Mouse (Mus musculus) embryonic facial prominence, embryonic 11.5 days (tissue): ENCODE data around the gene Vmn1r70. TPM values are rescaled to one million over a fixed set of nuclear protein-coding genes. Genes with fewer than 3 reads are reported as not detected.

Source experiments
- ATAC-seq: fragments of 200-750 bp; cut with Nextera tagmentation; replicated peaks from 2 replicates; pipeline ENCODE4 v1.8.0; 2017; ENCODE audit warnings: low read depth; ENCODE audit not compliant: insufficient number of reproducible peaks, low FRiP score, low TSS enrichment
- DNase-seq: peaks from one replicate; pipeline ENCODE4 v3.0.0-alpha.2; 2015; ENCODE audit warnings: low spot score
- H3K27ac ChIP-seq: fragments of 300-500 bp; sonication (generic); replicated peaks from 2 replicates; pipeline ENCODE4 v1.5.1; 2014; ENCODE audit warnings: mild to moderate bottlenecking, low read depth, low read length, control low read depth
- H3K27me3 ChIP-seq: fragments of 300-500 bp; sonication (generic); 2 replicates; pipeline ENCODE4 v1.6.1; 2014; ENCODE audit warnings: mild to moderate bottlenecking, low read length, moderate library complexity, mixed read lengths; ENCODE audit not compliant: control insufficient read depth, insufficient read depth
- H3K36me3 ChIP-seq: fragments of 300-500 bp; sonication (generic); replicated peaks from 2 replicates; pipeline ENCODE4 v1.6.1; 2014; ENCODE audit warnings: low read depth, mild to moderate bottlenecking, low read length, moderate library complexity, mixed read lengths; ENCODE audit not compliant: control insufficient read depth, insufficient read depth
- H3K4me1 ChIP-seq: fragments of 300-500 bp; sonication (generic); 2 replicates; pipeline ENCODE4 v1.6.1; 2014; ENCODE audit warnings: low read length, mixed read lengths; ENCODE audit not compliant: control insufficient read depth, insufficient read depth
- H3K4me2 ChIP-seq: fragments of 300-500 bp; sonication (generic); 2 replicates; pipeline ENCODE4 v1.6.1; 2014; ENCODE audit warnings: low read depth, mild to moderate bottlenecking, control low read depth, low read length, moderate library complexity
- H3K4me3 ChIP-seq: fragments of 300-500 bp; sonication (generic); 2 replicates; pipeline ENCODE4 v1.5.1; 2014; ENCODE audit warnings: low read depth, low read length, control low read depth
- H3K9ac ChIP-seq: fragments of 300-500 bp; sonication (generic); replicated peaks from 2 replicates; pipeline ENCODE4 v1.6.1; 2014; ENCODE audit warnings: mild to moderate bottlenecking, control low read depth, low read length
- H3K9me3 ChIP-seq: fragments of 300-500 bp; sonication (generic); replicated peaks from 2 replicates; pipeline ENCODE4 v1.6.1; 2016; ENCODE audit warnings: mild to moderate bottlenecking, low read length, inconsistent platforms, mixed read lengths; ENCODE audit not compliant: control insufficient read depth
- WGBS: fragments of 180-500 bp; shearing (Covaris S2); extraction: QIAGEN DNeasy Blood & Tissue Kit; methylation state at CpG from one replicate; pipeline ENCODE4 v1.1.7; 2014; 5-methylcytosine and 5-hydroxymethylcytosine counted together
- polyA plus RNA-seq: library from polyadenylated mRNA; unstranded; fragments of >200 nt; fragmentation: Nextera tagmentation; extraction: Ambion mirVana; gene quantifications from 2 replicates; pipeline ENCODE4 v1.2.1, GENCODE M21; 2014

The Vmn1r70 gene
- polyA plus RNA-seq = not detected in 2 replicates

- Histone ChIP-seq H3K36me3 (no peaks in the 10 kb centered on the region), H3K9ac (no peak within 1 kb of the TSS), H3K27me3 (no peaks in the 10 kb centered on the region), H3K4me3 (no peak within 1 kb of the TSS), H3K27ac (no peak within 1 kb of the TSS), H3K9me3 (no peaks in the 10 kb centered on the region), H3K4me1 (no peaks in the 10 kb centered on the region), H3K4me2 (no peak within 1 kb of the TSS)
- DNase-seq (no peak), ATAC-seq (no peak)
- WGBS = 67% methylated on average over 1 of the region's 1 CpGs
Measured at GRCm38 (mm10) chr7:10631232-10631631, at the start of gene Vmn1r70. Gene Vmn1r70 (plus strand): TSS chr7:10631532.

- no peak for ATAC-seq
- no peaks in the 10 kb centered on the region for H3K27me3 ChIP-seq
- no peak within 1 kb of the TSS for H3K4me3 ChIP-seq
- H3K9me3 ChIP-seq = no peaks in the 10 kb centered on the region
- no peak within 1 kb of the TSS for H3K4me2 ChIP-seq
- no peaks in the 10 kb centered on the region for H3K36me3 ChIP-seq
- DNase-seq = no peak
- no peak within 1 kb of the TSS for H3K9ac ChIP-seq
- no peak within 1 kb of the TSS for H3K27ac ChIP-seq
- H3K4me1 ChIP-seq = no peaks in the 10 kb centered on the region
Measured at GRCm38 (mm10) chr7:10613559-10613958, 17.8 kb upstream of the Vmn1r70 start, which contains the start of gene Vmn1r69. Gene Vmn1r69 (minus strand): TSS chr7:10613659.

Other genes starting within 250 kb of the Vmn1r70 start
- gene Vmn1r67, start 188.2 kb upstream of the Vmn1r70 start, polyA plus RNA-seq = not detected in 2 replicates
- gene Zik1, start 136.1 kb upstream of the Vmn1r70 start, polyA plus RNA-seq = 46.8 and 53.0 TPM in 2 replicates
- gene Vmn1r68, start 73.0 kb upstream of the Vmn1r70 start, polyA plus RNA-seq = not detected in 2 replicates
- gene Vmn1r69, start 17.9 kb upstream of the Vmn1r70 start, polyA plus RNA-seq = not detected in 2 replicates
- gene Nlrp4b, start 56.3 kb downstream of the Vmn1r70 start, polyA plus RNA-seq = not detected in 2 replicates
- gene Vmn1r71, start 122.8 kb downstream of the Vmn1r70 start, polyA plus RNA-seq = not detected in 2 replicates